Mouse (Mus musculus): Measurements from ENCODE around the gene Ttll12.

Gene Ttll12

DNA sequence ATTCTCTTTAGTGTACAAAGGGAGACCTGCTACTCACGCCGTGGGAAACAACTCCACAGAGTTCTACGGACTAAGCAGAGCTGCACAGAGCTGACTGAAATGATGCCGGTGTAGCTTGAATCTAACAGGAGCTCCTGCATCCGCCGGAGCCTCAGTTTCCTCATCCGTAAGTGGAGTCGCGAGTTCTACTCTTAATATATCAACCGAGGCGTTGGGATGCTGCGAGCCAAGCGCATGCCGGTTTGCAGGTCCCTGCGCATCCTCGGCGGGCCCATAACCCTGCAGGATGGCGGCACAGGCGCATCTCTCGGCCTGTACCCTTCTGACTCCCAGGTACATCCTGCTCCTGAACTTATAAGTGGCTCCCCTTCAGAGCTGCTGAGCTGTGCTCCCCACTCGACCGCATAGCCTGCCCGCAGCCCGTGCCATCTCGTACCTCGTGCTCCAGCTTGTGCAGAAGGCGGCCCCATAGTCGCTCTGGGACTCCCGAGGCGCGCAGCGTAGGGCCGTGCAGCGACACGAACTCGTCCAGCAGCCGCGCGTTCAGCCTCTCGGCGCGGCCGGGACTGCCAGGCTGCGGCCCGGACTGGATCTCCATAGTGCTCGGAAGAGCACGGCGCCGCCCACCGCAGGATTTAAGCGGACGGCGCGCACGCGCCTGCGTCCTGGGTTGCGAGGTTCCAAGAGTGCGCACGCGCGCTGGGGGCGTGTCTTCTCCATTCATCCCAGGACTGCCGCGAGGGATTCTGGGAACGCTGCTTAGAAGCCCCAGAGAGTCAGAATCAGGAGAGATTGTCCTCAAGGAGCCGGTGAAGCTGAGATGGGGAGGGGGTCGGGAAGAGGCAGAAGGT is at the start of gene Ttll12:
Ttll12 (minus strand) TSS at position 645 of the 851 bp plus-strand sequence.
- DNase-seq (ENCODE audit: low spot score in 2 of 2) = peak; percentile 87 to 95

DNA sequence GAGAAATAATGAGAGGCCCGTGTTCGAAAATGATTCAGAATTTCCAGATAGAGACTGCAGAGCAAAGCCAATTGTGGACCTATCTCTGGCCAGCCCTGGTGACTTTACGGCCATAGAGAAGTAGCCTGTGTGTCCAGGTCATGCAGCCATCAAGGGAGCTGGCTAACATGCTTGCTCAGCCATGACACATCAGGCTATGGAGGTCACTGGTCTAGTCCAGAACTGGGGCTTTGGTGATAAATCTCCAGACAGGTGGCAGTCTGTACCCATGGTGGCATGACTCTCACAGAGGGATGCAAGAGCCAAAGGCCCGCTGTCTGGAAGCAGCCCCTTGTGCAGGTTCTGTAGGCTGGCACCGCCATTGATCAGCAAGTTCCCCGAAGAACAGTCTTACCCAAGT is 47.6 kb upstream of the Ttll12 start:
- no peak for DNase-seq (ENCODE audit: low spot score in 2 of 2)

DNA sequence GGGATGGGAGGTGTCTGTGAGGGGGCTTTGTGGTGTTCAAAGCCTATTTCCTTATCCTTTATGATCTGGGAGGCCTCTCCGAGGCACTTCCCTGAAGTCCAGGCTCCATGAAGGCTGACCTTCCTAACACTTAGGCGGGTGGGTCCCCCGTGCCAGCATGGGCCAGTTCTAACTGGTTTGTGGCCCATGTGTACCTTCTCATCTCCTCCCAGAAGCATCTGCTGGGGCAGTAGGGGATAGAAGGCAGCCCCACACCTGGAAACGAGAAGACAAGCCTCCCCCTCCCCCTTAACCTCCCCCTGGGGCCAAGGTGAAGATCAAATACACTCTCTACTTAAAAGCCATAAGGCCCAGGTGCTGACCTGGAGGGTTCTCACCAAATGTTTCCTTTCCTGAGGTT is 45.3 kb upstream of the Ttll12 start:
- no peak for DNase-seq (ENCODE audit: low spot score in 2 of 2)

DNA sequence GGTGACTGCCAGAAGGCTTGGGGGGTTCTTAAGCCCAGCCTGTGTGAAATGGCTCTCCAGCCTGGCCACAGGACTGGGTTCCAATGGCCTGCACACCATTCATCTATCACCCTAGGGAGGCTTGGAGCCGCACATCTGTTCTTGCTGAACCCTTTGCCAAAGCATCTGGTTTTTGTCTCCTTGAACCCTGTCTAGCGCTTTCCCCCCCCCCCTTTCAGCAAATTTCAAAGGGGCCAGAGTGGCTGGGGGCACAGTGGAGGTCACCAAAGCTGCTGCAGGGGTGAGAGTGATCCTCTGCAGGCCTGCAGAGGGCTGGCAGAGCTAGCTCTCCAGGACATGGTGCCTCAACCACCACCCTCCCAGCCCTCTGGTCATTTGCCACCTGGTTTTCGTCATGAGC is 44.2 kb upstream of the Ttll12 start:
- no peak for DNase-seq (ENCODE audit: low spot score in 2 of 2)

DNA sequence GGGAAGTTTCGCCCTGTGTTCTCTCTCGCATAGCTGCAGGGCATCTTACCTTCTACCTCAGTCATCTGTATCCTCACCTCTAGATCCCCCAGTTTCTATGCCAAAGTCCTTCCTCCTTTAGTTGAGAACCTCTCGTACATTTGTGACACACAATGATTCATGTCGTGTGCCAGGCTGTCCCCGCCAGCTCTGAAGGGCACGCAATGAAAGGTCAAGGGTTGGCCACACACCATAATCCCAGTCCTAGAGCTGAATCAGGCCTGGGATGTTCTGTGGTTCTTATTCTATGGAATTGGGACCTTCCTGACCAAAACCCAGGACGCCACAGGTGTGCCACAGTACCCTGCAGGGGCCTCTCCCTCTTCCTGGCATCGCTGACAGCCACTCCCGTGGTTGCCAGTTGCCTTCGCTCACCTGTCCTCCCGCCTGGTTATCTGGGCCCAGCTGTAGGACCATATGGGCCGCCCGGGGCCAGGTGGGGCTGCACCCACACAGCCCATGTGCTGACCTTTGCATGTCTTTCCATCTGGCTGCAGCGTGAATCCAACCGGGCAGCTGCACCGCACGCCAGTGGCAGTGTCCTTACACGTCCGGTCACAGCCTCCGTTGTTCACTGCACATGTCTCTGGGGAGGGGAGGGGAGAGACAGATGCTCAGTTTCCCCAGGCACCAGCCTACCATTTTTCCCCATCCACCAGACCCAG is 43.4 kb upstream of the Ttll12 start:
- DNase-seq (ENCODE audit: low spot score in 2 of 2) = no peak

DNA sequence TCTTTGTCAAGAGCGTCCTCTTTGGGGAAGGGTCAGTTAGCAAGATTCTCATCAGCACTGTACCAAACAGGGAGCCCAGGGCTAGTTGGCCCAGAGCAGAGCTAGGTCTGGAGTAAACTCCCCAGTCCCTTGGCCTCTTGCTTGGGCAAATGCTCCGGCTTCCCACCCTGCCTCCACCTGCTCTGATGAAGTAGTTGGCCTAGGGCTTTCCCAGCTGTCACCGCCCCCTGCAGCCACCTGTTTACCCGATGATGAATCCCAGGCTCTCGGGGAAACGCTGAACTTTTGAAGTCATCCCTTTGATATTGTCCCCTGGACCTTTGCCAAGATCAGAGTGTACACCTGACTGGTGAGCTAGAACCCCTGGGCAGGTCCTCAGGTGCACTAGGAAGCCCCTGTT is 41.8 kb upstream of the Ttll12 start:
- no peak for DNase-seq (ENCODE audit: low spot score in 2 of 2)

DNA sequence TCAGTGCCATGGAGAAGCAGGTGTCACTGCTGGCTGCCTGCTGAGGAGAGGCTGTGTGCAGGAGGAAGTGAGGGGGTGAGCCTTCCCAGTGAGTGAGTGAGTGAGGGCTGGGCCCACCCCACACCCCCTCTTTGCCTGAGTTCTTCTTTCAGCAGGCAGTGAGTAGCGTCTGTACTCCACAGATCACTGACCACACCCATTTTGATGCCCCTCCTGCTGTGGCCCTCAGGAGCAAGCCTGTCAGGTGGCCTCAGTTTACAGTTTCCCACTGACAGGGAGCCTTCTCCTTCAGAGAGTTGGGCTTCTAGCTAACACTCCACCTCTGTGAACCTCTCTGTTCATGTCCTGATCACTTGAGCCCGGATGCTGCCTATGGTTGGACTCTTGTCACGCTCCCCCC is 40.3 kb upstream of the Ttll12 start:
- DNase-seq (ENCODE audit: low spot score in 2 of 2) = no peak

DNA sequence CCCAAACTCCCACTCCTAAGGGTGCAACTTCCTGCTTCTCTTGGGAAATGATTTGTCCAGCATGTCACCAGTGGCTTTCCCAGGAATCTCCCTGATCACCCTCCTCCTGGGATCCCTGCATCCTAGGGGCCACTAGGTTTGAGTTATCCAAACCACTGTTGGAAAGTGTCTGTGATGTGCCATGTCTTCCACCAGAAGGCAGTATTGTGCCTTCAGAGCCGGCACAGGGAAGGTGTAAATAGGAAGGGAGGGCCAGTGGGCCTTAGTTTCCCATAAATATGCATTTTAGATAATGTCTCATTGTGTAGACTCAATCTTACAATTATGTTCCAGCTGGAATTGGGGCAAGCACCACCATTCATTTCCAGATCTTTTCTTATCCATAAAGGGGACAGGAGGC is 39.1 kb upstream of the Ttll12 start:
- no peak for DNase-seq (ENCODE audit: low spot score in 2 of 2)

DNA sequence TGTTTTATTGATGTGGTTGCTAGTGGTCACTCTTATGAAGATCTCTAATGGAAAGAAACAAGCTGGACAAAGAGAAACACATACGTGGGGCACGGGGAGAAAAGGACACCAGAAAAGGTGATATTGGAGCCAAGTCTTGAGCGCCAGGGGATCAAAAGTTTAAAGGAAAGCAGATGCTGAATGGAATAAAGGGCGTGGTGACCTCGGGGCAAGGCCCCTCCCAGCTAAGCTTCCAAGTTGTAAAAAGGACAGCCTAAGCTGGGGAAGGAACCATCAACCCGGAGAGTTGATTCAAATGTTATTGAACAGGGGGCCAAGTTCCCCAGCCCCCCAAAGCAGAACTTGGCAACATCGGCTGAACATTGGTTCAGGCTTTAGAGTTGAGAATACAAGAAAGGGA is 36.1 kb upstream of the Ttll12 start:
- no peak for DNase-seq (ENCODE audit: low spot score in 2 of 2)

DNA sequence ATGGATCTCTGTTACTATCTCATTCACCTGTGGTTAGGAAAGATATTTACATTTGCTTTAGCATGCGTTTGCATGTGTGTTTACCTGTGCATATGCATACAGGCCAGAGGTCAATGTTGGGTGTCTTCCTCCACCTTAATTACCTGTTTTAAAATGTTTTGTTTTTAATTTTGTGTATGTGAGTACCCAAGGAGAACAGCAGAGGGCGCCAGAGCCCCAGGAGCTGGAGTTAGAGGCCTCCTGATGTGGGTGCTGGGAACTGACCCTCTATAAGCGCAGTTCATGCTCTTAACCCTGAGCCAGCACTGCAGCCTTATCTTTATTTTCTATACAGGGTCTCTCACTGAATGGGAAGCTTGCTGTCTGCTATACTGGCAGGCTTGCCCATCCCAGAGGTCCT is 34.8 kb upstream of the Ttll12 start:
- DNase-seq (ENCODE audit: low spot score in 2 of 2) = no peak

DNA sequence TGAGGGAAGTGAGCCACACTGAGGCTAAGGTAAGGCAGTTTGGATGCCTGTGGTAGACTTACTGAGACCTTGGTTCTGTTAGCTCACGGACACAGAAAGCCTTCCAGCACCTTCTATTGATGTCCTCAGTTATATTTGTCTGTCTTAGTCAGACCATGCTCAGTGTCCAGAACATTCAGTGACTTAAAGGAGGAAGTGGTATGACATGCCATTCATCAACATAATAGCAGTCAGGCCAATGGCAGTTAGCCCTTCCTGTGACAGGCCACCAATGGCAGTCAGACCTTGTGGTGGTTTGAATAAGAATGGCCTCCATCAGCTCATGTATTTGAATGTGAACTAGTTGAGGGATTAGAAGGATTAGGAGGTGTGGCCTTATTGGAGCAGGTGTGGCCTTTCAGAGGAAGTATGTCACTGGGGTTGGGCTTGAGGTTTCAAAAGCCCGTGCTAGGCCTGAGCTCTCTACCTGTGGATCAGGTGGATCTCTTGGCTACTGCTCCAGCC is 31.2 kb upstream of the Ttll12 start:
- DNase-seq (ENCODE audit: low spot score in 2 of 2) = no peak

DNA sequence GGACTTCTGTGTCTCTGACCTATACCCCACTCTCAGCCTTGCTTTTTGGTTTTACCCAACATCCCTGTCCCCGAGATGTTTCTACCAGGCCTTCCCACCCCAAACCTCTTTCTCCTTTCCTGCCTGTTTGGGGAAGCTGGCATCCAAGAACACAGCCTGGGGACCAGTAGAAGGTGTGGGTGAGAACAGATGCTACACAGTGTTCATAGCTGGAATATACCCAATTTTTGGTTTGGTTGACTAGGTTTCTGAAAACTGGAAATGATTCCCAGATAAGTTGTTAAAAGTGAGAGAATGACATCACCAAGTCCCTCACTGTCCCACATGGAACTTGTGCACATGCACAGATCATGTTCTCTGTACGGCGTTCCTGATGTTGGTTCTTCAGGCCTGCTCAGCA is 20.3 kb upstream of the Ttll12 start:
- no peak for DNase-seq (ENCODE audit: low spot score in 2 of 2)

DNA sequence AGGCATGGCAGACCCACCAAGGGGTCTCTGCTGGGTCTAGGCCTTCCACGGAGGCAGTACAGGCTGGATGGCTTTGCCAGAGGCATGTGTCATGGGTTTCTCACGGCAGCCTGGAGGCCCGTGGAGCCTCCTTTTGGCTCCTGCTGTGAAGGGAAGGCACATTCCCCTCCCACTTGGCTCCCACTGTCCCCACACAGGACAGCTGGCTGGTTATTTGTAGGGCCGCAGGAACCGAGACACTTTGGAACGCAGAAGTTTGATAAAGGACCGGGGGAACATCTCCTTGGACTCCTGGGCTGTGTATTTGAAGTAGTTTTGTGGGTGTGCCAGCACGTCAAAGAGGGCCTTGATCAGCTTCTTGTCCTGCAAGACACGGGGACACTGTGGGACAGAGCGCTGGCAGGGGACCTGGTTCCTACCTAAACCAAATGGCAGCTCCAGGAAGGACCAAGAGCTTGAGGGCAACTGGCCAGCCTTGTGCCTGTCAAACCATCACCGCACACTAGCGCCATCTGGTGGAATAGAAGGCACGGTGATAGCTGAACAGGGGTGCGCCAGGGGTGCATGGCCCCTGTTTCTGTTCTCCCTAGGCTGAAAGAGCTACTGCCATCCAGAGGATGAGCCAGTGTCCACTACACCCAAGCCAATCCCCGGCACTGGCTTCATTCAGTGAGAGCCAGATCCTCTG is 12.3 kb upstream of the Ttll12 start:
- DNase-seq (ENCODE audit: low spot score in 2 of 2) = peak in 1 of 2 experiments; percentile 54

DNA sequence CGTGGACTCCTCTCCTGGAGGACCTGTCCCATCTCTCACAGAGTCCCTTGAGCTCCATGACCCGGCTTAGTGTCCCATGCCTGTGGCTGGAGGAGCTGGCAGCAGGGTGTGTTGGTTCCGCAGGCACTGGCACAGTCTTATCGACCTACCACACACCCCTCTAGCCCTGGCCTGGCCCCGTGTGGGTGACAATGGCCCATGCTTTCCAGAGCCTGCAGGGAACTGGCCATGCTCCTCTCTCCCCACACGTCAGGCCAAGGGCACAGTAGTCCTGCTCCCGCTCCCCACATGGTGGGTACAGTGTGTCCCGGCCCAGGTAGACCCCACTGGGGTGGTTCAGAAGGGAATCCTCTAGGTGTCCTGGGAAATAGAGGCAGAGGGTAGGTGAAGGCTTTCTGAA is 11.7 kb upstream of the Ttll12 start:
- DNase-seq (ENCODE audit: low spot score in 2 of 2) = no peak

DNA sequence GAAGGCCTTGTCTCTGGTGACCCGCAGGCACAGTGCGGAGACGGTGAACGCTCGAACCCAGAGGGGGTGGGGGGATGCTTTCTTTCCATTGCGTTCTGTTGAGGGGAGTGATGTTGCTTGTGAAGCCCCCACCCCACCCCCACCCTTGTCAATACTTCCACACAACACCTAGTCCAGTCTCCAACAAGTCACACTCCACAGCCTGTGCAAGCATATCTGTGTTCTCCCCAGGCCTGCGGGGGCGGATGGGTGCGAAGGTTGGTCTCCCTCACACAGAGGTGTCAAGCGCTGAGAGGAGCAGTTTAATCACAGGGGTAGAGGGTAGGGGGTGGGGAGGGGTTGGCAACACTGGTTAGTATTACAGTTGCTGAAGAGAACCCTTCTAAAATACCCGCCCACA is 11.3 kb upstream of the Ttll12 start:
- no peak for DNase-seq (ENCODE audit: low spot score in 2 of 2)

DNA sequence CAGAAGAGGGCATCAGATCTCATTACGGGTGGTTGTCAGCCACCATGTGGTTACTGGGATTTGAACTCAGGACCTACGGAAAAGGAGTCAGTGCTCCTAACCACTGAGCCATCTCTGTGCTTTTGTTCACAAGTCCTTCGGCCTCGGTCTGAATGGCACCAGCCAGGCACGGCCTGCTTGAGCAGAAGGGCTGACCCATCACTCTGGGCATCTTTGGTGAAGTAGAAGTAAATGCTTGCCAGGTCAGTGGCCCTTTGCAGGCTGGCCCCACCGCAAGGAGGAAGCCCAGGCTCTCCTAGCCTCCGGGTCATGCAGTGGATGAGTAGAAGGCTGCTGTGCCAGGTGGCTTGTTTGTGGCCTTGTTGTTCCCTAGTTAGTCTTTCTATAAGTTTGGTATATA is 8.5 kb upstream of the Ttll12 start:
- no peak for DNase-seq (ENCODE audit: low spot score in 2 of 2)

DNA sequence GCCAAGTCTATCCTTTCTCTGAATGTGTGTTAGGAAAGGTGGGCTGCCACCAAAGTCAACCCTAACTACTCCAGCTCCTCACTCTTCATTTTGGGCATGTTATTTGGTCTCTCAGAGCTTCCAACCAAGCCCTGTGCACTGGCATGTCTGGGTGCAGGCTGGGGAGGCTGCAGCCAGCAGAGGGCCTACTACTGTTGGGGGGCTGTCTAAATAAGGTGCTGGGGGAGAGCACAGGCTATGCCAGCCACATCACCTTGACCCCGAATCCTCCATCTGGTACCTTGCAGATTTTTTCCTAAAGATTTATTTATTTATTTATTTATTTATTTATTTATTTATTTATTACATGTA is 8.1 kb upstream of the Ttll12 start:
- DNase-seq (ENCODE audit: low spot score in 2 of 2) = no peak

DNA sequence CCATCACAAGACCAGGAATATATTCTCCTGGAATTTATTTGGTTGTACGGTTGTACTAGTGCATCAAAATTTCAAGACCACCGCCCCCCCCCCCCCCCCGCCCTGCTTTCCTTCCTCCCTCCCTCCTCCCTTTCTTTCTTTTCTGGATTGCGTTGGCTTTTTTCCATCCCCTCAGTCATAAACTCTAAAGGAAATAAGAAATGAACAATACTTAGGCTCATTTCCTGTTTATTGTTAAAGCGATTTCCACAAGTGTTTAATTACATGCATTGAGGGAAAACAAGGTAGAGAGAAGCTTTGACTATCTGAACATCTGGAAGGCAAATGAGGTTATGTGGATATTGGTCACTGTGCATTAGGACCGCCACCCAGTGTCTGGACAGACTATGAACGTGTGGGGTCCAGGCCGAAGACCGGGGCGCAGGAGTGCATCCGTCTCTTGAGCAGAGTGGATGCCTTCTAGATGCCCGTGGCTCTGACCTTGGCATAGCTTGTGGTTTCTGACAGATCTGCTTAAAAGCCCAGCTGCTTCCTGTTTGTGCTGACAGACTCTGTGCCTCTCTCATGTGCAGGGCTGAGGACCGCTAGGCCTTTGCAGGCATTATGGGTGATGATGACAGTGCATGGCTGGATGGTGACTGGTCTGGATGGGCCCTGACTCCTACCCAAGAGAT is 7.6 kb upstream of the Ttll12 start:
- DNase-seq (ENCODE audit: low spot score in 2 of 2) = no peak

DNA sequence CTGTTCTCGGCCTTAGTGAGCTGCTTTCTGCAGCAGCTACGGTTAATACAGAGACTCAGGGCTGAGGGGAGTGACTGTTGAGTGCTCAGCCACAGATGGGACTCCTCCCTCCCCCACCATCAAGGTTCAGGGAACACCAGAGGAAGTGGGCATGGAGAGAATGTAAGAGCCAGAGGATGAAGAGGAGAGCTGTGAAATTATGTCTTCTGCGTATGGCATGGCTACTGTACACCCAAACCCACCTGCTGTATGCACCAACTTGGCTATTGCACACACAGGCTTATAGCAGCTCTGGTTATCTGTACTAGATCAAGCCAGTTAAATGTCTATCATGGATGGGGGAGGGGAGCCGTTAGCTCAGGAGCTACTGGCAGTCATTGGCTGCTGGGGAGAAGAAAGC is 6.2 kb upstream of the Ttll12 start:
- DNase-seq (ENCODE audit: low spot score in 2 of 2) = no peak

DNA sequence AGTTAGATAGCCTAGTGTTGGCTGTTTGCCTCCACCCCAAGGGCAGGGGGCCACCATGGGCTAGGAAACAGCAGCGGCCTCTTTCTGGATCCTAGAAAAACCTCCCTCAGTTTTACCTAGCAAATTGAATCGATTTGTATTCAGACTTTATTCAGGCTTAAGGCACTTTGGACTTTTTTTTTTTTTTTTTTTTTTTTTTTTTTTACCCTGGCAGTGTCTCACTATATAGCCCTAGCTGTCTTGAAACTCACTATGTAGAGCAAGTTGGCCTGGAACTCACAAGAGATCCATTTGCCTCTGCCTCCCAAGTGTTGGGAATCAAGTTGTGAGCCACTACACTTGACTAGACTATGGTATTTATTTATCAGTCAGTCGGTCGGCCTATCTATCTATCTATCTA is 1.9 kb upstream of the Ttll12 start:
- DNase-seq (ENCODE audit: low spot score in 2 of 2) = no peak

DNA sequence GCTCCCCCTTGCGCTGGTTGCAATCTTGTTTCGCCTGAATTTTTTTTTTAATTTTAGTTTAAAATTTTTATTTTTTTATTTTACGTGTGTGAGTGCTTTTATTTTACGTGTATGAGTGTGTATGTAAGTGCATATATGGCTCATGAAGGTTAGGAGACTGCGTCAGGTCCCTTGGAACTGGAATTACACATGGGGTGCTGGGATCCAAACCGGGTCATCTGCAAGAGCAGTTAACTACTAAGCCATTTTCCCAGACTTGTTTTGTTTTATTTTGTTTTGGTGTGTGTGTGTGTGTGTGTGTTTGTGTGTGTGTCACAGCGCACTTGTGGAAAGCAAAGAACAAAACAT is 381 bp upstream of the Ttll12 start:
- no peak for DNase-seq (ENCODE audit: low spot score in 2 of 2)

Measured in frontal cortex, postnatal 10 days (tissue).